Mouse (Mus musculus) hindbrain, embryonic 13.5 days (tissue): ENCODE measurements around the gene M1ap. TPM values are rescaled to one million over a fixed set of nuclear protein-coding genes. Genes with fewer than 3 reads are reported as not detected.

Experiments used
- ATAC-seq: fragments of 200-750 bp; cut with Nextera tagmentation; 2 replicates; pipeline ENCODE4 v1.8.0; 2017; ENCODE audit warnings: moderate TSS enrichment; ENCODE audit not compliant: low FRiP score
- H3K27ac ChIP-seq: fragments of 300-500 bp; sonication (generic); 2 replicates; pipeline ENCODE4 v1.5.1; 2015; ENCODE audit warnings: inconsistent platforms, mild to moderate bottlenecking, moderate library complexity
- H3K27me3 ChIP-seq: fragments of 300-500 bp; sonication (generic); 2 replicates; pipeline ENCODE4 v1.6.1; 2015; ENCODE audit warnings: mild to moderate bottlenecking, inconsistent platforms
- H3K36me3 ChIP-seq: fragments of 300-500 bp; sonication (generic); 2 replicates; pipeline ENCODE4 v1.6.1; 2015; ENCODE audit warnings: mild to moderate bottlenecking, inconsistent platforms
- H3K4me1 ChIP-seq: fragments of 300-500 bp; sonication (generic); replicated peaks from 2 replicates; pipeline ENCODE4 v1.6.1; 2015; ENCODE audit warnings: inconsistent platforms
- H3K4me2 ChIP-seq: fragments of 300-500 bp; sonication (generic); 2 replicates; pipeline ENCODE4 v1.6.1; 2015; ENCODE audit warnings: inconsistent platforms, mild to moderate bottlenecking, moderate library complexity
- H3K4me3 ChIP-seq: fragments of 300-500 bp; sonication (generic); 2 replicates; pipeline ENCODE4 v1.5.1; 2015; ENCODE audit warnings: mild to moderate bottlenecking, inconsistent platforms
- H3K9ac ChIP-seq: fragments of 300-500 bp; sonication (generic); 2 replicates; pipeline ENCODE4 v1.6.1; 2015; ENCODE audit warnings: mild to moderate bottlenecking, inconsistent platforms
- H3K9me3 ChIP-seq: fragments of 300-500 bp; sonication (generic); 2 replicates; pipeline ENCODE4 v1.6.1; 2016; ENCODE audit warnings: inconsistent platforms
- WGBS: fragments of 180-500 bp; shearing (Covaris S2); methylation state at CpG from one replicate; pipeline ENCODE4 v1.1.7; 2015; 5-methylcytosine and 5-hydroxymethylcytosine counted together
- microRNA-seq: library from miRNA; unstranded; fragments of <30 nt; microRNA quantifications from one replicate; pipeline ENCODE4, GENCODE M21; 2016
- polyA plus RNA-seq: library from polyadenylated mRNA; unstranded; fragments of >200 nt; fragmentation: Nextera tagmentation; extraction: Ambion mirVana; gene quantifications from 2 replicates; pipeline ENCODE4 v1.2.1, GENCODE M21; 2015

Gene M1ap
- polyA plus RNA-seq, 1 experiment from 2014 or later, result not detected

- H3K36me3 ChIP-seq, result no peaks in the 10 kb centered on the region
- peaks cover 28% of the 10 kb centered on the region for H3K4me1 ChIP-seq
- peaks cover 99% of the 10 kb centered on the region for H3K27me3 ChIP-seq
- H3K4me3 ChIP-seq, result peak overlapping the region; percentile 21
- no peak; the same call in 1 of the 2 replicates for ATAC-seq
- H3K9ac ChIP-seq, result no peak overlapping the region
- H3K9me3 ChIP-seq, result no peaks in the 10 kb centered on the region
- under 1% methylated on average over 56 of the region's 58 CpGs for WGBS
- peak overlapping the region; percentile 11; the same call in 1 of the 2 replicates for H3K4me2 ChIP-seq
- no peak overlapping the region for H3K27ac ChIP-seq
These were observed 123.9 kb downstream of the M1ap start for GRCm38 (mm10) chr6:83070311-83071219.

DNA sequence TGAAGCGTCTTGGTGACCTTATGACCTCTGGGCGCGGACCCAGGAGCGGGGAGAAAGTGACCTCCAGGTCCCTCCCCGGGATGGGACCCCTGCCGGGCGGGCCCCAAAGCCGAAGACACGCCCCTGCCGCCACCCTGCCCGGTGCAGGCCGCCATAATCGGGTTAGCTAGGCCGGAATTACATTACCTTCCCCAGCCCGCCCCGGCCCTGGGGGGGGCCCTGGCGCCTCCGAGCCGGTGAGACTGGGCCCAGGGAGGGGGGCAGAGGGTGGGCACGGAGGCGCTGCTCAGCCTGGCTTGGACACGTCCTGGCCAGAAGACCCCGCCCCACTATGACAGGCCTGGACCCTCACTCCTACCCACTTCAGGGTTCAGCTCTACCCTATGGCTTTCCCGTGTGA is 124.5 kb downstream of the M1ap start:
- WGBS, result 0% methylated on average over 24 of the region's 24 CpGs
- no peaks in the 10 kb centered on the region for H3K36me3 ChIP-seq
- peaks cover 28% of the 10 kb centered on the region for H3K4me1 ChIP-seq
- H3K4me2 ChIP-seq, result no peak overlapping the region
- peaks cover 99% of the 10 kb centered on the region for H3K27me3 ChIP-seq
- H3K27ac ChIP-seq, result no peak overlapping the region
- H3K9me3 ChIP-seq, result no peaks in the 10 kb centered on the region
- H3K4me3 ChIP-seq, result 0 out of 2 replicates have a peak overlapping the region, but pooled peaks have one; percentile 4
- no peak overlapping the region for H3K9ac ChIP-seq
- ATAC-seq, result no peak

GRCm38 (mm10) chr6:83074979-83075378 is 128.3 kb downstream of the M1ap start:
- Histone ChIP-seq H3K4me2 (no peak overlapping the region), H3K36me3 (no peaks in the 10 kb centered on the region), H3K27me3 (peaks cover 72% of the 10 kb centered on the region), H3K9ac (no peak overlapping the region), H3K4me1 (peaks cover 33% of the 10 kb centered on the region), H3K27ac (no peak overlapping the region), H3K4me3 (no peak overlapping the region), H3K9me3 (no peaks in the 10 kb centered on the region)
- ATAC-seq, result no peak
- WGBS, result 25% methylated on average over 2 of the region's 2 CpGs

DNA sequence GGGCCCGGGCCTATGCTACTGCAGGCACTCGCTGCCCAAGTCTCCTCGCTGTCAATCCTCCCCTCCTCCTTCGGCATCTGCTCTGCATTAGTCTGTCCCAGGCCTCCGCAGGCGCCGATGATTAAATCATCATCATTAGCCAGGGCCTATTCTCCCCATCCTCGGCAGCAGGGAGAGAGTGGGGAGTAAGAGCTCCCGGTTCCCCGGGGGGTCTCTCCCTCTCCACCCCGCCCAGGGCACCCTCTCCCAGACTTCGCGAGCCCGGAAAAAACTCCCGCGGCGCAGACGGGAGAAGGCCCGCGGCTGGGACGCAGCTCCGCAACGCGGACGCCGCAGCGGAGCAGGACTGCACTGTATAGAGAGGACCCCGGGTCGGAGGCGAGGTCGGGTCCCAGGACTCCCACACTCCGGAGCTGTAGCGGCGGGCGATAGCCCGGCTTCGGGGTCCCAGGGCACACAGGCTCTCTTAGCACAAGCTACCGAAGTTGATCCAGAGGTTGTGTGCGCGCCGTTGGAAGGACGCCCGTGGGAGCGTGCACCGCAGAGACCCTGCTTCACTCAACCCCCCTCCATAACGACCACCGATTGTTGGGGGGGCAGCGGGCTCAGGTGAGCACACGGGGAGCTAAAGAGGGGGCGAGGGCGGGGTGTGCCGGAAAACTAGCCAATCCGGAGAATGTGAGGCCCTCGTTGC is 131.1 kb downstream of the M1ap start, which contains the start of gene Pcgf1:
TSS of gene Pcgf1 (plus strand) at position 240 of the 694 bp plus-strand sequence.
- peaks cover 56% of the 10 kb centered on the region for H3K27me3 ChIP-seq
- H3K36me3 ChIP-seq, result peaks cover 23% of the 10 kb centered on the region
- WGBS, result under 1% methylated on average over 54 of the region's 54 CpGs

GRCm38 (mm10) chr6:83078324-83078858 is 131.7 kb downstream of the M1ap start:
- H3K4me2 ChIP-seq, result peak overlapping the region; percentile 94
- no peaks in the 10 kb centered on the region for H3K9me3 ChIP-seq
- ATAC-seq, result peak; percentile 95
- peaks cover 25% of the 10 kb centered on the region for H3K4me1 ChIP-seq
- peak overlapping the region; percentile 88 for H3K9ac ChIP-seq
- H3K4me3 ChIP-seq, result peak overlapping the region; percentile 77
- H3K36me3 ChIP-seq, result peaks cover 23% of the 10 kb centered on the region
- H3K27ac ChIP-seq, result peak overlapping the region; percentile 94
- peaks cover 56% of the 10 kb centered on the region for H3K27me3 ChIP-seq
- under 1% methylated on average over 46 of the region's 46 CpGs for WGBS

More for the DNA sequence above, 131.1 kb downstream of the M1ap start, which contains the start of gene Pcgf1:
- peak within 1 kb of the TSS; percentile 94 for H3K27ac ChIP-seq
- H3K4me1 ChIP-seq, result peaks cover 25% of the 10 kb centered on the region
- peak within 1 kb of the TSS; percentile 88 for H3K9ac ChIP-seq
- peak within 1 kb of the TSS; percentile 94 for H3K4me2 ChIP-seq
- peak; percentile 84 for ATAC-seq
- H3K9me3 ChIP-seq, result no peaks in the 10 kb centered on the region
- H3K4me3 ChIP-seq, result peak within 1 kb of the TSS; percentile 77

Small RNA genes lying within 50 kb of the gene (microRNA-seq; reads per million reads assigned to microRNA genes)
- gene Mir7040, result not detected

Other genes starting within 250 kb of the M1ap start
- 103 and 104 TPM in 2 replicates for gene Pole4, start 241.5 kb upstream of the M1ap start, polyA plus RNA-seq
- gene Hk2, start 172.4 kb upstream of the M1ap start, polyA plus RNA-seq, result 3.7 TPM in 2 replicates
- 17.5 and 18.6 TPM in 2 replicates for gene Sema4f, start 7.1 kb upstream of the M1ap start, polyA plus RNA-seq
- 2.8 and 3.6 TPM in 2 replicates for gene Dok1, start 86.6 kb downstream of the M1ap start, polyA plus RNA-seq
- 5.9 and 6.8 TPM in 2 replicates for gene Loxl3, start 87.3 kb downstream of the M1ap start, polyA plus RNA-seq
- gene Aup1, start 107.6 kb downstream of the M1ap start, polyA plus RNA-seq, result 168 and 178 TPM in 2 replicates
- 68.6 and 74.6 TPM in 2 replicates for gene Htra2, start 108.4 kb downstream of the M1ap start, polyA plus RNA-seq
- 0.81 and 0.91 TPM in 2 replicates for gene Dqx1, start 110.9 kb downstream of the M1ap start, polyA plus RNA-seq
- 1.6 and 2.8 TPM in 2 replicates for gene Tlx2, start 123.4 kb downstream of the M1ap start, polyA plus RNA-seq
- gene Pcgf1, start 131.0 kb downstream of the M1ap start, polyA plus RNA-seq, result 45.6 and 47.1 TPM in 2 replicates
- gene Lbx2, start 139.5 kb downstream of the M1ap start, polyA plus RNA-seq, result 0.41 TPM in 1 of 2 replicates, not detected in the other
- gene Ccdc142, start 154.7 kb downstream of the M1ap start, polyA plus RNA-seq, result 3.0 and 5.9 TPM in 2 replicates
- 4.0 and 4.4 TPM in 2 replicates for gene Gm42688, start 154.7 kb downstream of the M1ap start, polyA plus RNA-seq
- gene Mrpl53, start 162.1 kb downstream of the M1ap start, polyA plus RNA-seq, result 123 TPM in 2 replicates
- gene Mogs, start 168.6 kb downstream of the M1ap start, polyA plus RNA-seq, result 21.5 and 25.7 TPM in 2 replicates
- gene Wbp1, start 174.7 kb downstream of the M1ap start, polyA plus RNA-seq, result 216 and 227 TPM in 2 replicates
- 13.4 and 14.1 TPM in 2 replicates for gene Ino80b, start 178.5 kb downstream of the M1ap start, polyA plus RNA-seq
- gene Rtkn, start 188.6 kb downstream of the M1ap start, polyA plus RNA-seq, result 15.9 and 16.6 TPM in 2 replicates
- gene Wdr54, start 209.5 kb downstream of the M1ap start, polyA plus RNA-seq, result 15.2 and 15.5 TPM in 2 replicates
- gene 1700003E16Rik, start 209.5 kb downstream of the M1ap start, polyA plus RNA-seq, result 4.3 and 6.0 TPM in 2 replicates
- gene Dctn1, start 219.0 kb downstream of the M1ap start, polyA plus RNA-seq, result 142 and 147 TPM in 2 replicates